Mouse (Mus musculus) adipocyte (in vitro differentiated cells): ENCODE results near the gene Slc6a16.

Source experiments
- DNase-seq: peaks from one replicate; pipeline ENCODE4 v3.0.0-alpha.2; 2016; ENCODE audit warnings: low spot score

The Slc6a16 gene

DNA sequence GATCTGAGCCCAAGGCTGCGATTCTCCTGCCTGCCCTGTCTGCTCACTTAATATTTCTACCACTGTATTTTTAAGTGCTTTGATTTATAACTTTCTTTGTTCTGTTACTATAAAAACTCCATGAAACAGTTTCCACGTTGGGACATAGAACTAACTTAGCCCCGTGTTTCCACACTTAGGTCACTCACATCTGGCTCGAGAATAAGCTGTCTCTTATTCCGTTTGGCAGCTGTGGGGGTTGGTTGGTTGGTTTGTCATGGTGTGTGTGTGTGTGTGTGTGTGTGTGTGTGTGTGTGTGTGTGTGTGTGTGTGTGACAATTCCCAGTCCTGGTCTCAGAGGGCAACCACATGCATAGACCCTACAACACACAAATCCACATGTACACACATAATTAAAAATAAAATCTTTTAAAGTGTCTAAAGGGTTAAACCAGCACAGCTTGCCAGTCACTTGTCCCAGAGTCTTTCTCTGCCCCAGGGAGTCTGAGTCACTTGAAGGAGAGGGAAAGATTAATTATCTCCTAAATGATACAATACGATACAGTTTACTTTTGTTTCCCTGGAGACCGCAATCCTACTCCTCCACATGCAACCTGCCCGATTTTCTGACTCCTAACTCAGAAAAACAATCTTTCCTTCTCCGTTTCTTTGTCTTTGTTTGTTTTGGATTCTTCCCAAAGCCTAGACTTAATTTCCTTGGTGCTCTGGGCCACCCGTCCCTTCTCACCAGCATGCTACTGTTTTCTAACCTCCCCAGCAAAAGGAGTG is 72.0 kb downstream of the Slc6a16 start:
- peak; percentile 38 for DNase-seq

DNA sequence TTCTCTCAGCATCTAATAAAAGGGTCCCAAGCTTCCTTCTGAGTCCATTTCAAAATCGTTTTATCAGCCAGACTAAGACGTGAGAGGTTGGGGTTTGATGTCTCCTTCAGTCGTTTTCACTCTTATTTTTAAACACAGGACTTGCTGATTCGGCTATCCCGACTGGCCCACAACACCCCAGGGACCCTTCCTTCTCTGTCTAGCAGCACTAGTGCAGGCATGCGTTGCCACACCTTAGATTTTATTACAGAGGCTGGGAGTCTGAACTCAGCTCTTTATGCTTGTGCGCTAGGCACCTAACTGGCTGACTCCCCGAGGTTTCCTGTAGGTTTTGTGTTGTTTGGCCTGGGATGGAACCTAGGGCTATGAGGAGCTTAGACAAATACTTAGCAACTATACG is 72.6 kb downstream of the Slc6a16 start:
- DNase-seq = no peak

DNA sequence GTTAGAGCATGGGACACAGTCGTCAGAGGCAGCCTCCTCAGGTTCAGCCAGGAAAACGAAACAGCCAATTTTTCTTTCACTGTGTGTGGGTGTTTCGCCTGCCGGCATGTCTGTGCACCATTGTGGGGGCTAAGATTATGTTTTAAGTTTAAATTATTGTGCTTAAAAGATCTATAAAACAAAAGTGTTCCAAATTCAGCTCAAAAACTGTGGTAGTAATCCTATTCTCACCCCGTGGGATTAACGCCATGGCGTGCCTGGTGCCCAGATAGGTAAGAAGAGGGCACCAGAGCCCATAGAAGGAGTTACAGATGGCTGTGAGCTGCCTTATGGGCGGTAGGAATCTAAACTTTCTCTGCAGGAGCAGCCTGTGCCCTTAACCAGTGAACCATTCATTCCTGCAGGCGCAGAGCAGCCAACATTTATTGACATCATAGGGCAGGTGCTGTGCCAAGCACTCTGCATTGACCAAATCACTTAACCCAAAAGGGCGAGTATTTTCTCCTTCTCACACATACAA is 74.4 kb downstream of the Slc6a16 start:
- DNase-seq = no peak

DNA sequence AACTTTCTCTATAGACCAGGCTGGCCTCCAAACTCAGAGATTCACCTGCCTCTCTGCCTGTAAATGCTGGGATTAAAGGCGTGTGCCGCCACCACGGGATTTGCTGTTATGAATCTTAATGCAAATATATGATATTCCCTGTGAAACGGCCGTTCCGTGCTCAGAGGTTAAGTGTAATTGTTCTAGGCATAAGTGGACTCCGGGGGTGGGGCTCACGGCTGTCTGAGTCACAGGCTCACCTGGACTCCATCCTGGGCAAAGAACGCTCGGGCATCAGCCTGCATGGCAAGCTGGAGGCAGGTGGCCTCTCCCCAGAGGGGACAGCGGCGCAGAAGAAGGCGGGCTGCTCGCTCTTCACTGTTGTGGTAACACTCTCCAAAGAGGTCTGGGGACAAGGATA is 75.7 kb downstream of the Slc6a16 start:
- DNase-seq = no peak

DNA sequence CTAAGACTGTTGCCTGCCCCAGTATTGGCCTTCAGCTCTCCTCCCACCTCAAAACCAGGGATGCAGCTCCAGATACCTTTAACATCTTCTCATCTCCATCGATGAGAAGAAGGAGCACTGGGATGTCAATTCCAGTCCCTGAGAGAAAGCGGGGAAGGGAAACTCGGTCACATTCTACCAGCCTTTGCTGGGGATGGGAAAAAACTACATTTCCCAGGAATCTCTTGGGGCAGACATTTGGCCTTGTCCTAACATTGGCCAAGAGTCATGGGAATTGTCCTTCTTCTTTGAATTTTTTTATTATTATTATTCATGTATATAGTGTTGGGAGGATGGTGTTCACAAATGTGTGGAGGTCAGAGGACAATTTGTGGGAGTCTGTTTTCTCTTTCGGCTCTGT is 81.4 kb downstream of the Slc6a16 start:
- DNase-seq = no peak
